Mouse (Mus musculus) embryonic facial prominence, embryonic 11.5 days (tissue): Measurements from ENCODE around the gene Tln2. TPM values are rescaled to one million over a fixed set of nuclear protein-coding genes. Genes with fewer than 3 reads are reported as not detected.

ENCODE experiments used
- ATAC-seq: fragments of 200-750 bp; cut with Nextera tagmentation; replicated peaks from 2 replicates; pipeline ENCODE4 v1.8.0; 2017; ENCODE audit warnings: low read depth; ENCODE audit not compliant: insufficient number of reproducible peaks, low FRiP score, low TSS enrichment
- DNase-seq: peaks from one replicate; pipeline ENCODE4 v3.0.0-alpha.2; 2015; ENCODE audit warnings: low spot score
- H3K27ac ChIP-seq: fragments of 300-500 bp; sonication (generic); replicated peaks from 2 replicates; pipeline ENCODE4 v1.5.1; 2014; ENCODE audit warnings: mild to moderate bottlenecking, low read depth, low read length, control low read depth
- H3K27me3 ChIP-seq: fragments of 300-500 bp; sonication (generic); 2 replicates; pipeline ENCODE4 v1.6.1; 2014; ENCODE audit warnings: mild to moderate bottlenecking, low read length, moderate library complexity, mixed read lengths; ENCODE audit not compliant: control insufficient read depth, insufficient read depth
- H3K36me3 ChIP-seq: fragments of 300-500 bp; sonication (generic); replicated peaks from 2 replicates; pipeline ENCODE4 v1.6.1; 2014; ENCODE audit warnings: low read depth, mild to moderate bottlenecking, low read length, moderate library complexity, mixed read lengths; ENCODE audit not compliant: control insufficient read depth, insufficient read depth
- H3K4me1 ChIP-seq: fragments of 300-500 bp; sonication (generic); 2 replicates; pipeline ENCODE4 v1.6.1; 2014; ENCODE audit warnings: low read length, mixed read lengths; ENCODE audit not compliant: control insufficient read depth, insufficient read depth
- H3K4me2 ChIP-seq: fragments of 300-500 bp; sonication (generic); 2 replicates; pipeline ENCODE4 v1.6.1; 2014; ENCODE audit warnings: low read depth, mild to moderate bottlenecking, control low read depth, low read length, moderate library complexity
- H3K4me3 ChIP-seq: fragments of 300-500 bp; sonication (generic); 2 replicates; pipeline ENCODE4 v1.5.1; 2014; ENCODE audit warnings: low read depth, low read length, control low read depth
- H3K9ac ChIP-seq: fragments of 300-500 bp; sonication (generic); replicated peaks from 2 replicates; pipeline ENCODE4 v1.6.1; 2014; ENCODE audit warnings: mild to moderate bottlenecking, control low read depth, low read length
- H3K9me3 ChIP-seq: fragments of 300-500 bp; sonication (generic); replicated peaks from 2 replicates; pipeline ENCODE4 v1.6.1; 2016; ENCODE audit warnings: mild to moderate bottlenecking, low read length, inconsistent platforms, mixed read lengths; ENCODE audit not compliant: control insufficient read depth
- WGBS: fragments of 180-500 bp; shearing (Covaris S2); extraction: QIAGEN DNeasy Blood & Tissue Kit; methylation state at CpG from one replicate; pipeline ENCODE4 v1.1.7; 2014; 5-methylcytosine and 5-hydroxymethylcytosine counted together
- polyA plus RNA-seq: library from polyadenylated mRNA; unstranded; fragments of >200 nt; fragmentation: Nextera tagmentation; extraction: Ambion mirVana; gene quantifications from 2 replicates; pipeline ENCODE4 v1.2.1, GENCODE M21; 2014

Gene Tln2
- polyA plus RNA-seq, 1 experiment from 2014 or later: 25.3 TPM

- no peak overlapping the region for H3K9ac ChIP-seq
- H3K27ac ChIP-seq: no peak overlapping the region
- no peaks in the 10 kb centered on the region for H3K9me3 ChIP-seq
- H3K36me3 ChIP-seq: no peaks in the 10 kb centered on the region
- H3K4me1 ChIP-seq: no peaks in the 10 kb centered on the region; the same call in 1 of the 2 replicates
- H3K4me2 ChIP-seq: no peak overlapping the region
- ATAC-seq (no peak), DNase-seq (no peak)
- H3K4me3 ChIP-seq: no peak overlapping the region
- WGBS: 33% methylated on average over 3 of the region's 3 CpGs
- H3K27me3 ChIP-seq: no peaks in the 10 kb centered on the region
Observed at GRCm38 (mm10) chr9:67573683-67573979, 14.1 kb upstream of the Tln2 start.

- DNase-seq: no peak
- WGBS: 46% methylated on average over 10 of the region's 10 CpGs
- no peak overlapping the region for H3K27ac ChIP-seq
Observed at GRCm38 (mm10) chr9:67572790-67573682, 13.5 kb upstream of the Tln2 start.

GRCm38 (mm10) chr9:67565801-67566258, 6.3 kb upstream of the Tln2 start:
- 84% methylated on average over 6 of the region's 6 CpGs for WGBS
- Histone ChIP-seq H3K9ac (no peak overlapping the region), H3K4me1 (no peaks in the 10 kb centered on the region), H3K36me3 (no peaks in the 10 kb centered on the region), H3K27me3 (no peaks in the 10 kb centered on the region), H3K4me2 (no peak overlapping the region), H3K4me3 (no peak overlapping the region), H3K9me3 (no peaks in the 10 kb centered on the region), H3K27ac (no peak overlapping the region)
- ATAC-seq (no peak), DNase-seq (no peak)

More at GRCm38 (mm10) chr9:67572790-67573682, 13.5 kb upstream of the Tln2 start:
- H3K9me3 ChIP-seq: no peaks in the 10 kb centered on the region
- H3K4me3 ChIP-seq: no peak overlapping the region
- no peak for ATAC-seq
- H3K4me2 ChIP-seq: no peak overlapping the region
- no peaks in the 10 kb centered on the region for H3K36me3 ChIP-seq
- H3K27me3 ChIP-seq: no peaks in the 10 kb centered on the region
- H3K9ac ChIP-seq: no peak overlapping the region
- no peaks in the 10 kb centered on the region; the same call in 1 of the 2 replicates for H3K4me1 ChIP-seq

GRCm38 (mm10) chr9:67549811-67550501, 9.5 kb downstream of the Tln2 start:
- WGBS: 89% methylated on average over 8 of the region's 8 CpGs
- Histone ChIP-seq H3K27me3 (no peaks in the 10 kb centered on the region), H3K4me1 (no peaks in the 10 kb centered on the region), H3K36me3 (no peaks in the 10 kb centered on the region), H3K9me3 (no peaks in the 10 kb centered on the region), H3K4me3 (no peak overlapping the region), H3K27ac (0 out of 2 replicates have a peak overlapping the region, but pooled peaks have one; percentile 5), H3K4me2 (no peak overlapping the region), H3K9ac (no peak overlapping the region)
- no peak for DNase-seq
- ATAC-seq: no peak

- Histone ChIP-seq H3K27me3 (no peaks in the 10 kb centered on the region), H3K27ac (0 out of 2 replicates have a peak overlapping the region, but pooled peaks have one; percentile 5), H3K4me1 (no peaks in the 10 kb centered on the region), H3K9me3 (no peaks in the 10 kb centered on the region), H3K36me3 (no peaks in the 10 kb centered on the region), H3K9ac (no peak overlapping the region), H3K4me2 (no peak overlapping the region), H3K4me3 (no peak overlapping the region)
- DNase-seq: peak; percentile 46
- WGBS: 28% methylated on average over 4 of the region's 4 CpGs
- 0 out of 2 replicates have a peak, but pooled peaks have one; percentile 14 for ATAC-seq
Observed at GRCm38 (mm10) chr9:67549332-67549731, 10.2 kb downstream of the Tln2 start.

- no peaks in the 10 kb centered on the region for H3K27me3 ChIP-seq
- no peak for ATAC-seq
- H3K9me3 ChIP-seq: no peaks in the 10 kb centered on the region
- H3K27ac ChIP-seq: no peak overlapping the region
- no peaks in the 10 kb centered on the region for H3K4me1 ChIP-seq
- no peaks in the 10 kb centered on the region for H3K36me3 ChIP-seq
- no peak overlapping the region for H3K4me2 ChIP-seq
- no peak overlapping the region for H3K4me3 ChIP-seq
- 81% methylated on average over 5 of the region's 5 CpGs for WGBS
- DNase-seq: no peak
- no peak overlapping the region for H3K9ac ChIP-seq
Observed at GRCm38 (mm10) chr9:67546650-67547049, 12.9 kb downstream of the Tln2 start.

- DNase-seq: no peak
- no peaks in the 10 kb centered on the region for H3K9me3 ChIP-seq
- no peak overlapping the region for H3K9ac ChIP-seq
- no peak overlapping the region for H3K4me2 ChIP-seq
- no peaks in the 10 kb centered on the region for H3K27me3 ChIP-seq
- no peaks in the 10 kb centered on the region for H3K4me1 ChIP-seq
- WGBS: 92% methylated on average over 3 of the region's 3 CpGs
- no peak overlapping the region for H3K27ac ChIP-seq
- ATAC-seq: no peak
- H3K36me3 ChIP-seq: no peaks in the 10 kb centered on the region
- no peak overlapping the region for H3K4me3 ChIP-seq
Observed at GRCm38 (mm10) chr9:67545794-67546193, 13.7 kb downstream of the Tln2 start.

- Histone ChIP-seq H3K4me1 (no peaks in the 10 kb centered on the region), H3K4me3 (no peak overlapping the region), H3K4me2 (no peak overlapping the region), H3K27ac (no peak overlapping the region), H3K9ac (no peak overlapping the region), H3K27me3 (no peaks in the 10 kb centered on the region), H3K36me3 (no peaks in the 10 kb centered on the region), H3K9me3 (no peaks in the 10 kb centered on the region)
- 83% methylated on average over 7 of the region's 7 CpGs for WGBS
- no peak for DNase-seq
- ATAC-seq: no peak
Observed at GRCm38 (mm10) chr9:67544783-67545182, 14.7 kb downstream of the Tln2 start.
